Comparison of ENCODE assay signal across 8 mouse cellular contexts in genomic region chr8:11187581-11188271, GRCm38 (mm10).
A peak's percentile ranks its signal among the peaks of the same experiment; 100 is the strongest.
DNase-seq lines count a peak whose midpoint lies in the region; ATAC-seq and TF ChIP-seq lines count a peak whose summit lies in the region.

No protein-coding gene starts in this region.

- ATAC-seq in frontal cortex, adult (ENCODE audit: low TSS enrichment), result peak; percentile 45
- peak; percentile 67 for ATAC-seq in hindbrain, embryonic 13.5 days (ENCODE audit: low FRiP score)

- H3K4me2 ChIP-seq in hindbrain, embryonic 13.5 days, result peak overlapping the region; percentile 74

- under 1% methylated on average over 46 of the region's 46 CpGs for WGBS in cerebellum, adult 2 months
- 2% methylated on average over 46 of the region's 46 CpGs for WGBS in hindbrain, embryonic 13.5 days

- peak; percentile 94 for TF ChIP-seq CTCF in cerebellum, adult 2 months (IDR thresholded peaks at IDR 0.05; ENCODE audit: borderline replicate concordance, insufficient read depth, low read depth, low read length)

- peak; percentile 83 for DNase-seq in NIH3T3 (ENCODE audit: low read depth)
- peak; percentile 76 to 84 for DNase-seq in cerebellum, adult 2 months
- peak; percentile 60 to 66 for DNase-seq in layer of hippocampus, postnatal 25 days (ENCODE audit: extremely low spot score in 1 of 2, low spot score in 1 of 2)
- peak; percentile 83 for DNase-seq in lung, postnatal 10 days
- DNase-seq in retina, adult 2 months (ENCODE audit: low read depth, low spot score), result peak; percentile 33
- peak; percentile 33 to 48 for DNase-seq in thymus, postnatal 36 days

- no peak overlapping the region for H3K27ac ChIP-seq in cerebellum, adult 2 months (ENCODE audit: insufficient read depth, low read length)
- no peak overlapping the region for H3K27ac ChIP-seq in hindbrain, embryonic 13.5 days

- no peaks in the 10 kb centered on the region for H3K9me3 ChIP-seq in hindbrain, embryonic 13.5 days

- H3K4me1 ChIP-seq in cerebellum, adult 2 months (ENCODE audit: control insufficient read depth, insufficient read depth, low read length), result peaks cover 16% of the 10 kb centered on the region
- H3K4me1 ChIP-seq in hindbrain, embryonic 13.5 days (replicated peaks), result peaks cover 19% of the 10 kb centered on the region

- no peaks in the 10 kb centered on the region for H3K27me3 ChIP-seq in cerebellum, adult 2 months (ENCODE audit: control insufficient read depth, insufficient read depth, low read length)
- H3K27me3 ChIP-seq in hindbrain, embryonic 13.5 days, result peaks cover 30% of the 10 kb centered on the region

- peak overlapping the region; percentile 67 for H3K9ac ChIP-seq in hindbrain, embryonic 13.5 days

- no peaks in the 10 kb centered on the region for H3K36me3 ChIP-seq in hindbrain, embryonic 13.5 days

- TF ChIP-seq POLR2A in cerebellum, adult 2 months (IDR thresholded peaks at IDR 0.05; ENCODE audit: borderline replicate concordance, insufficient read depth, low read length), result no peak

- peak overlapping the region; percentile 57 for H3K4me3 ChIP-seq in cerebellum, adult 2 months (replicated peaks; ENCODE audit: insufficient read depth, low read depth, low read length)
- H3K4me3 ChIP-seq in hindbrain, embryonic 13.5 days, result peak overlapping the region; percentile 42

Comparison
In these comparisons a context has a peak if more than half of its experiments do, and no peak if none do; other contexts are left out.
1. DNase-seq: peak in every context shown above with its lines; median percentile 83 in NIH3T3; 83 in lung, postnatal 10 days; 80 in cerebellum, adult 2 months; 63 in layer of hippocampus, postnatal 25 days; 40 in thymus, postnatal 36 days; 33 in retina, adult 2 months.